Mouse (Mus musculus) mouse trophoblast stem cell (cell line): ENCODE results near the gene Hmgcs1.

Source experiments
- in situ Hi-C, 2 experiments: fragments of 300-500 bp; cut with MseI, MboI; formaldehyde crosslinking; loops; 2 replicates in 1 of 2; 3 replicates in 1 of 2; pipeline ENCODE4 v1.15.1; 2025

The Hmgcs1 gene

DNA sequence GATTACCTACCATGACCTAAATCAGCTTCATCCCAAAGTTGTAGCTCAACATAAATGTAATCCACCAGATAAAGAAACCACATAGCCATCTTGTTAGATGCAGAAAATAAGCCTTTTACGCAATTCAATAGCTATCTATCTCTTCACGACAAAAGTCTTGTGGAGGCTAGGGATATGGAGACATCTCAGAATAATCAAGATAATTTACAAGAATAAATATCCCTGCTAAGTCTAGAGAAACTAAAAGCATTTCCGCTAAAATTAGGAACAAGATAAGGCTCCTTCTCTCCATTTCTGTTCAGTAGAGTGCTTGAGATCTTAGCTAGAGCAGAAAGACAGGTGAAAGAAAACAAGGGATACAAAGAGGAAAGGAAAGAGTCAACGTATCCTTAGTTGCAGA is 56.8 kb downstream of the Hmgcs1 start:
- in situ Hi-C loops = no loop called here

DNA sequence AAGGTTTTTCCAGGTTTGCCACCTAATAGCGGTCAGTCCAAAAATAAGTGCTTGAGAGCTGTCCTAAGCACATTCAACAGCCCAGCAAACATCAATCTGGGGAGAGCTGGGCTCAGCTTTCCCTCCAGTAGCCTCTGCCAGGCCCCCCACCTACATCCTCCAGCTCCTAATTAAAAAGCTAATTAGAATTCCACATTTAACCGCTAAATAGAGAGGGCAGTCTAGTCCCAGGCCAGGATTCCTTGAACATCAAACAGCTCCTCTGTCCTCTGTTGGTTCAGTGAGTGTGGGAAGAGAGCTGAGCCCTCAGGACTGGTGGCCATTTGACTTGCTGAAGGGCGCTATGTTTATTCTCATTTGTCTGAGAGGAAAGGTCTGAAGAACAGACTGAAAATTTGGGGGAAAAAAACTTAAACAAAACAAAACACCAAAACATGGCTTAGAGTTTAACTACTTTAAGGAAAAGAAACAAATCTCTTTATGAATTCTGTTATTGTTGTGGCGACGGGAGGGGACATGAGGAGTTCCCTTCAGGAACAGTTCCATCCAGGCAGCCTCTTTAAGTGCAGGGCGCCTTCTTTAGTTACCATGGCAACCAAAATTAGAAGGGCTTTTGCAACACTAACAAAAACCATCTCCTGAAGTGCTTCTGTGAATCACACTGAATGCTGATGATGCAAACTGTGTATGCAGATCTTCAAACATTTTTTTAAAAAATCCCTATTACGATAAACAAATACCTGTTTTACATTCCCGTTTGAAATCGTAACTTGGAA is 63.9 kb downstream of the Hmgcs1 start:
- in situ Hi-C loops = no loop called here

DNA sequence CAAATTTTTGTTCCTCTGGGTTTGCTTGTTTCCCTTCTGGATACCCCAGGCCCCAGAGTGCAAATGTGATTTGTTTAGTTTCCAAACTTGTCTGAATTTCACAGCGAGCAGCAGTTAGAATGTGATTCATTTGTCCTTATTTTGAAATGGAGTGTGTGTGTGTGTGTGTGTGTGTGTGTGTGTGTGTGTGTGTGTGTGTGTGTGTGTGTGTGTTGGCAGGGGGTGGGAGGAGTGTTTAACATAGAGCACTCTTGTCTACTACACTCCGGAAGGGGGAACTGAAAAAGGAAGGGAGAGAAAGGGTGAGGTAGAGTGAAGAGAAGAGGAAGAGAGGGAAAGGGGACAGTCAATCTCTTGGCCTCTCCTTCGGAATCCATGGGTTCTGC is 64.4 kb downstream of the Hmgcs1 start:
- in situ Hi-C loops = no loop called here

DNA sequence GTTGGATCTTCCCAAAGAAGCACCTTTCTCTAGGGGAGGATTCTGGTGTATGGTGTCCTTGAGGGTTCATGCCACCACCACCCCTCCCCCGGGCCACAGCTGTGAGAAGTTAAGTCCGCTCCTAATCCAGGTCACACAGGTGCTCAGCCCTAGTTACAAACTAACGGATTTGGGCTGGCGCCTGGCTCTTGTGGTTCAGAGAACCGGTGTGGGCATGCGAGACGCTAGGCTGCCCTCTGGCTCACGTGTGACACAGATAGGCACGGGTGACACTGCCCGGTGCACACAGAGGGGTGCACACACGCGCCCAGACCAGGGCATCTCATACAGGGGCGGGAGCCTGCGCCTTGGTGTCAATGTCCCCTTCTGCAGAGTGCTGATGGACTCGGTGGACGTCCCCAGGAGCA is 65.0 kb downstream of the Hmgcs1 start:
- in situ Hi-C loops = no loop called here

DNA sequence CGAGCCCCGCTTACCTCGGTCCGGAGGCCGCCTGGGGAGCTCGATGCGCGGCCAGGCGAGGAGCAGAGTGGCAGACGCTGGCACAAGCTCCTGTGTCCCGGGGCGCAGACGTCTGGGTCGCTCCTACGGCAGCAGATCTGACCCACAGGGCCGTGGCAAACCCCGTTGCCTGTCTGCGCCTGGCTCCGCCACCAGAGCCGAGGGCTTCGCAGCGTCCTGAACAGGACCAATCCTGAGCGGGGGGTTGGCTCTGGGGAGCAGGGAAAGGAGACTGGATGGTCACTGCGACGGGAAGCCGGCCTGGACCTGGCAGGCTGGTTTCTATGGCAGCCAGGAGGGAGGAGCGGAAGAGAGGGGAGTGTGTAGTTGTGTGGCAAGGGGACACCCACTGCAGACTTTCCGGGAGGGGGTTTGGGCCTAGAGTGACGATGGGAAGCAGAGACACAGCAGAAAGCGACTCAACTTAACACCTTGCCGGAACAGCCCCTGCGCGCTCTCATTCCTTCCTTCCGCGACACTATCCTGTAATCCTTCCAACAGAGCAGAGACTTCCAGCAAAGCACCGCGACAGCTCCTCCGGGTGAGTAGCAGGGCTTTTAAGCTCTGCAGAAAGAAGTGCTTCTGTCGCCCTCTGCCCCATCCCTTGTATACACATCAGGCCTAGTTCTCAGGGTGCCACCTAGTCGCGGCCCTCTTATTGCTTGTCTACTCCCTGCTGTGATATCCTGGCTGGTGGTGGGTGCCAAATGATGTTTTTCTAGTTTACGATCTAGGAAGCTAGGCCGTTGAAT is 65.7 kb downstream of the Hmgcs1 start, which contains the start of gene Nim1k:
Gene Nim1k (minus strand): TSS at position 202 of the 791 bp plus-strand sequence.
- in situ Hi-C loops = no loop called here

DNA sequence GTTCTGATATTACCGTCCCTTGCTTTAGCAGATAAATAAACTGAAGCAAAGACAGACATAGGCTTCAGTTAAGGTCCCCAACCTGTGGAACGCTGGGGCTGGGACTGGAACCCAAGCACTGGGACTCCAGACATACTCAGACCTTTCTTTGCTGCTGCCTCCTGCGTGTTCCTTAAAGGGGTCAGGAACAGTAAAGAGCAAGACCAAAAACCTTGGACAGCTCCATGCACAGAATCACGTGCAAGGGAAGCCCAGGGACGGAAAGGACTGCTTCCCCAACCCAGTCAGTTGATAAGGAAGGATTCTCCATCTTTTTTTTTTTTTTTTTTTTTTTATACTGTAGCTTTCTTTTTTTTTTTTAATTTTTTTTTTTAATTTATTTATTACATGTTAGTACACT is 66.7 kb downstream of the Hmgcs1 start:
- in situ Hi-C loops = no loop called here
